Comparison of ENCODE assay signal across 9 mouse cellular contexts in genomic region chr2:167595761-167596171, GRCm38 (mm10). TPM values are rescaled to one million over a fixed set of nuclear protein-coding genes. Genes with fewer than 3 reads are reported as not detected.
DNase-seq lines count a peak whose midpoint lies in the region; ATAC-seq and TF ChIP-seq lines count a peak whose summit lies in the region.
"Had no signal": no experiment of that assay in that cellular context is flagged by ENCODE, and none has a peak within 500 bp of the region (broad histone marks: within the 10 kb centered on the region; RNA-seq: fewer than 3 reads in every experiment).

No protein-coding gene starts in this region.

- no peaks in the 10 kb centered on the region for H3K36me3 ChIP-seq in heart, embryonic 15.5 days
- H3K36me3 ChIP-seq in liver, embryonic 13.5 days, result no peaks in the 10 kb centered on the region
- H3K36me3 ChIP-seq in thymus, adult 2 months (ENCODE audit: control insufficient read depth, insufficient read depth, low read length), result no peaks in the 10 kb centered on the region

- H3K9ac ChIP-seq in heart, embryonic 15.5 days, result no peak overlapping the region
- no peak overlapping the region for H3K9ac ChIP-seq in liver, embryonic 13.5 days
- H3K9ac ChIP-seq: liver, embryonic 14.5 days had no signal

- peaks cover 52% of the 10 kb centered on the region for H3K4me1 ChIP-seq in heart, embryonic 15.5 days (replicated peaks)
- H3K4me1 ChIP-seq in liver, embryonic 13.5 days (replicated peaks), result peaks cover 5% of the 10 kb centered on the region
- H3K4me1 ChIP-seq in thymus, adult 2 months (replicated peaks; ENCODE audit: control insufficient read depth, insufficient read depth, low read length), result no peaks in the 10 kb centered on the region

- H3K27ac ChIP-seq in heart, embryonic 15.5 days, result peak overlapping the region; percentile 82
- peak overlapping the region; percentile 18; the same call in 1 of the 2 replicates for H3K27ac ChIP-seq in liver, embryonic 13.5 days
- no peak overlapping the region for H3K27ac ChIP-seq in thymus, adult 2 months (ENCODE audit: control insufficient read depth, insufficient read depth, low read length)
- H3K27ac ChIP-seq: liver, embryonic 14.5 days had no signal

- no peak overlapping the region for H3K4me2 ChIP-seq in heart, embryonic 15.5 days
- H3K4me2 ChIP-seq in liver, embryonic 13.5 days, result no peak overlapping the region

- ATAC-seq in heart, embryonic 15.5 days (replicated peaks; ENCODE audit: insufficient number of reproducible peaks, insufficient read depth, low FRiP score, low read depth), result no peak
- no peak for ATAC-seq in liver, embryonic 13.5 days (ENCODE audit: low read depth)
- no peak for ATAC-seq in megakaryocyte, adult 5-6 weeks (ENCODE audit: poor library complexity, severe bottlenecking)

- H3K4me3 ChIP-seq in heart, embryonic 15.5 days, result no peak overlapping the region
- no peak overlapping the region for H3K4me3 ChIP-seq in liver, embryonic 13.5 days (replicated peaks)
- no peak overlapping the region for H3K4me3 ChIP-seq in thymus, adult 2 months (ENCODE audit: control insufficient read depth, insufficient read depth, low read length)

- no peak for TF ChIP-seq POLR2A in thymus, adult 2 months (IDR thresholded peaks at IDR 0.05; ENCODE audit: control insufficient read depth, extremely low read depth, insufficient read depth, low read length, poor library complexity)

- no peaks in the 10 kb centered on the region for H3K9me3 ChIP-seq in heart, embryonic 15.5 days (replicated peaks)
- H3K9me3 ChIP-seq in liver, embryonic 13.5 days (replicated peaks), result no peaks in the 10 kb centered on the region

- WGBS in heart, embryonic 15.5 days, result 41% methylated on average over 14 of the region's 14 CpGs
- WGBS in liver, embryonic 13.5 days (ENCODE audit: insufficient replicate concordance), result 69% methylated on average over 14 of the region's 14 CpGs
- 93% methylated on average over 14 of the region's 14 CpGs for WGBS in thymus, adult 2 months

- H3K27me3 ChIP-seq in heart, embryonic 15.5 days, result no peaks in the 10 kb centered on the region
- 0 out of 2 replicates have a peak, but pooled peaks cover 4% of the 10 kb centered on the region for H3K27me3 ChIP-seq in liver, embryonic 13.5 days
- no peaks in the 10 kb centered on the region for H3K27me3 ChIP-seq in thymus, adult 2 months (ENCODE audit: control insufficient read depth, insufficient read depth, low read length)

- no peak for TF ChIP-seq CTCF in thymus, adult 2 months (IDR thresholded peaks at IDR 0.05; ENCODE audit: borderline replicate concordance, control insufficient read depth, extremely low read depth, insufficient read depth, low read length, poor library complexity)

- intact Hi-C loops in left cerebral cortex, postnatal 4 days (cut with DNase I), result no loop called here

- DNase-seq in left cerebral cortex, postnatal 4 days, result peak; percentile 75
- DNase-seq in left cerebral cortex, adult 18-20 months (ENCODE audit: low spot score in 2 of 2), result no peak
- DNase-seq in embryo, embryonic 9.5 days (ENCODE audit: extremely low spot score), result peak; percentile 83
- no peak for DNase-seq in liver, embryonic 13.5 days
- DNase-seq in layer of hippocampus, postnatal 25 days (ENCODE audit: extremely low spot score in 1 of 2, low spot score in 1 of 2), result no peak
- no peak for DNase-seq in thymus, adult 2 months

RNA-seq across cellular contexts. Expression of gene Ube2v1, which starts 36.1 kb away (rescaled TPM):
- 100 to 1,000 TPM; 217 TPM for total RNA-seq in left cerebral cortex, postnatal 4 days (2021)
- total RNA-seq in left cerebral cortex, adult 18-20 months (2021), result 100 to 1,000 TPM; 259 to 266 TPM
- polyA plus RNA-seq in heart, embryonic 15.5 days (2015; fragmentation: Nextera tagmentation; extraction: Ambion mirVana), result 179 and 216 TPM in 2 replicates
- 205 and 229 TPM in 2 replicates for polyA plus RNA-seq in liver, embryonic 13.5 days (2015; fragmentation: Nextera tagmentation; extraction: Ambion mirVana)
- 68.8 and 86.3 TPM in 2 replicates for total RNA-seq in megakaryocyte, adult 5-6 weeks (2015)
- 45.1 and 51.9 TPM in 2 replicates for total RNA-seq in megakaryocyte, adult 5-6 weeks (2017)
- total RNA-seq in layer of hippocampus, postnatal 25 days (2021), result 100 to 1,000 TPM; 213 to 235 TPM
- 161 and 174 TPM in 2 replicates for polyA plus RNA-seq in thymus, adult 2 months (2012; rRNA removed)

RNA-seq across cellular contexts. Expression of gene Snai1, which starts 57.8 kb away (rescaled TPM):
- total RNA-seq in left cerebral cortex, postnatal 4 days (2021), result 1 to 10 TPM; 1.1 to 1.3 TPM
- 1 to 10 TPM; 1.1 to 1.2 TPM for total RNA-seq in left cerebral cortex, adult 18-20 months (2021)
- 14.0 and 19.5 TPM in 2 replicates for polyA plus RNA-seq in heart, embryonic 15.5 days (2015; fragmentation: Nextera tagmentation; extraction: Ambion mirVana)
- polyA plus RNA-seq in liver, embryonic 13.5 days (2015; fragmentation: Nextera tagmentation; extraction: Ambion mirVana), result 1.8 and 2.5 TPM in 2 replicates
- total RNA-seq in megakaryocyte, adult 5-6 weeks (2015), result 0.40 and 1.8 TPM in 2 replicates
- 0.40 TPM in 1 of 2 replicates, not detected in the other for total RNA-seq in megakaryocyte, adult 5-6 weeks (2017)
- total RNA-seq in layer of hippocampus, postnatal 25 days (2021), result under 1 TPM; 0.27 to 0.75 TPM
- 10.6 and 10.7 TPM in 2 replicates for polyA plus RNA-seq in thymus, adult 2 months (2012; rRNA removed)

Comparison
In these comparisons a context has a peak if more than half of its experiments do, and no peak if none do; other contexts are left out.
1. DNase-seq: peak in left cerebral cortex, postnatal 4 days (single experiment) and embryo, embryonic 9.5 days (single experiment); none in left cerebral cortex, adult 18-20 months (0 of 2), liver, embryonic 13.5 days (single experiment), layer of hippocampus, postnatal 25 days (0 of 2) and thymus, adult 2 months (single experiment).